Mouse (Mus musculus): Measurements from ENCODE around the gene Usp29. TPM values are rescaled to one million over a fixed set of nuclear protein-coding genes. Genes with fewer than 3 reads are reported as not detected.
"Not testable (repeated sequence)": the region's sequence is repeated elsewhere in the genome, so short reads cannot be mapped to it uniquely, and the experiment has no call there.

Gene Usp29
- total RNA-seq, 1 experiment from 2014 or later = not detected

GRCm38 (mm10) chr7:6958574-6958973 lies 228.2 kb downstream of the Usp29 start:
- no peak for ATAC-seq (replicated peaks; ENCODE audit: insufficient number of reproducible peaks, low FRiP score, low TSS enrichment, poor library complexity, severe bottlenecking)

- ATAC-seq (replicated peaks; ENCODE audit: insufficient number of reproducible peaks, low FRiP score, low TSS enrichment, poor library complexity, severe bottlenecking) = no peak
Observed at GRCm38 (mm10) chr7:6973566-6973965, 243.2 kb downstream of the Usp29 start.

- ATAC-seq (replicated peaks; ENCODE audit: insufficient number of reproducible peaks, low FRiP score, low TSS enrichment, poor library complexity, severe bottlenecking) = no peak
Observed at GRCm38 (mm10) chr7:6976890-6977289, 246.5 kb downstream of the Usp29 start.

GRCm38 (mm10) chr7:6995251-6995650 lies 264.9 kb downstream of the Usp29 start, which contains the start of gene Aurkc:
Aurkc (plus strand) TSS chr7:6995300.
- ATAC-seq (replicated peaks; ENCODE audit: insufficient number of reproducible peaks, low FRiP score, low TSS enrichment, poor library complexity, severe bottlenecking) = not testable (repeated sequence)

GRCm38 (mm10) chr7:6998914-6999313 lies 268.5 kb downstream of the Usp29 start:
- ATAC-seq (replicated peaks; ENCODE audit: insufficient number of reproducible peaks, low FRiP score, low TSS enrichment, poor library complexity, severe bottlenecking) = not testable (repeated sequence)

GRCm38 (mm10) chr7:7005441-7005840 lies 275.1 kb downstream of the Usp29 start:
- ATAC-seq (replicated peaks; ENCODE audit: insufficient number of reproducible peaks, low FRiP score, low TSS enrichment, poor library complexity, severe bottlenecking) = not testable (repeated sequence)

Other genes with a start within 250 kb of the Usp29 start
- gene Olfr5, start 243.6 kb upstream of the Usp29 start, total RNA-seq (2017) = not detected in 3 replicates
- not detected in 3 replicates for gene Olfr1347, start 230.8 kb upstream of the Usp29 start, total RNA-seq (2017)
- not detected in 3 replicates for gene Olfr1348, start 221.8 kb upstream of the Usp29 start, total RNA-seq (2017)
- not detected in 3 replicates for gene Olfr1349, start 207.6 kb upstream of the Usp29 start, total RNA-seq (2017)
- gene Olfr1350, start 165.7 kb upstream of the Usp29 start, total RNA-seq (2017) = not detected in 3 replicates
- not detected in 3 replicates for gene Zim1, start 34.1 kb upstream of the Usp29 start, total RNA-seq (2017)
- not detected in 3 replicates for gene Peg3, start 147 bp upstream of the Usp29 start, total RNA-seq (2017)

All from monocyte, adult 5-6 weeks (primary cell).